Mouse (Mus musculus) right cerebral cortex, postnatal 25 days (tissue): ENCODE data around the gene Zmynd8.
A peak's percentile ranks its signal among the peaks of the same experiment; 100 is the strongest.

Experiments
- DNase-seq: peaks from one replicate; pipeline ENCODE4 v3.0.0; 2022

Gene Zmynd8

DNA sequence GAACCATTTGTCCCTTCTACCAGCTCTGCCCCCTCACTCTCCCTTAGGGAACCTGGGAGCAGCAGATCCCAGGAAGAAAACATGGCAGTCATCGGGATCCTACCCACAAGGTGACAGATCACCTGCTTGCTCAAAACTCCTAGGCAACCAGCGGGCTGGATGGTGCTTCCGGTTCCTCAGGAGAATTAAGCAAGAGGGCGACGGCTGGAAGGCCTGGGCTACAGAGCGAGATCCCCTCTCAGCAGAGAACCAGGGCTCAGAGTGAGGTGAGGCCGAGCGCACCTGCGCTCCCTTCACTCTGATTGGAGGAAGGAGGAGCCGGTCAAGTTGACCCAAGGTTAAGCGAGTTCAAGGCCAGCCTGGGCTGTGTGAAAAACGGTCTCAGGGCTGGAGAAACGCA, 2.6 kb downstream of the Zmynd8 start:
- no peak for DNase-seq

DNA sequence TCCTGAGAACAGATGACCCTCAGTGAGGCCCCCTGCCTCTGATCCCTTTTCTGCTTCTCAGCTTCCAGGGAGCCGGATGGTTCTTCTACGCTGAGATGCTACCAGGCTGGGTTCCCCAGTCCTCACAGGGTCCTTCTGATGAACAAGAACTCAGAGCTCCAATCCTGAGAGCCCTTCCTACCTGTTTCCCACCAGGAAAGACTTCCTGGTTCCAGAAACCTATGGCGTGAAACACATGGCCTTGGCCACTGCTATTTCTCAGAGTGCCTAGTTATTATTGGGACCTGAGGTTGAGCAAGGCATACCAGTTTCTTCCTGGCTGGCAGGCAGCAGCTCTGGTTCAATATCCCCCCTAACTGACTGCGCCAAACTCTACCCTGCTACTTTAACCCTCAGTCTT, 3.1 kb downstream of the Zmynd8 start:
- DNase-seq: no peak

DNA sequence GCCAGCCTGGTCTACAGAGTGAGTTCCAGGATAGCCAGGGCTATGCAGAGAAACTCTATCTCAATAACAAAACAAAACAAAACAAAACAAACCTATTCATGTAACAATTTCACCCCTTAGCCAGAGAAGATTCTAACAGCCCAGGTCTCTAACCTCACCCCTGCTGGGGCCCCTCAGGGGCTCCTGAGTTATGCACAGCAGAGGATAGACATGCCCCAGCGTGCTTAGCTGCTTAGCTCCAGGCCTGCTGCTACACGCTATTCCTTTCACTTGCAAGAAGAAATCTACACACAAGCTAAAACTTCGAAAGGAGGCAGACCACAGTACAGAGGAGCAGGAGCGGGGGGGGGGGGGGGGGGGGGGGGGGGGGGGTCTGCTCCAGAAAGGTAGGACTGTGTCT, 4.3 kb downstream of the Zmynd8 start:
- no peak for DNase-seq

DNA sequence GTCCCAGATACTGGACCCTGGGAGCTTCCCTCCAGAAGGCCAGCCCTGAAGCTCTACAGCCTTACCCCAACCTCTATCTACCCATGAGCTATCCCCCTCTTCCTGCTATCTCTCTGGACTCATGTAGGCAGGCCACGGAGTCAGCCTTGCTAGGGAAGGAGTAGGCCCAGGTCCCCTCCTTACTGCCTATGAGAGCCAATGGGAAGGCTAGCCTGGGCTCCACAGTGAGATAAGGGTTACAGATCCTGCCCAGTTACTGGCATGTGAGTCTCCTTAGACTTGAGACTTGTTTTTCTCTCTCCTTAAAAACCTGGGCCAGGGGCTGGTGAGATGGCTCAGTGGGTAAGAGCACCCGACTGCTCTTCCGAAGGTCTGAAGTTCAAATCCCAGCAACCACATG, 5.6 kb downstream of the Zmynd8 start:
- DNase-seq: no peak

DNA sequence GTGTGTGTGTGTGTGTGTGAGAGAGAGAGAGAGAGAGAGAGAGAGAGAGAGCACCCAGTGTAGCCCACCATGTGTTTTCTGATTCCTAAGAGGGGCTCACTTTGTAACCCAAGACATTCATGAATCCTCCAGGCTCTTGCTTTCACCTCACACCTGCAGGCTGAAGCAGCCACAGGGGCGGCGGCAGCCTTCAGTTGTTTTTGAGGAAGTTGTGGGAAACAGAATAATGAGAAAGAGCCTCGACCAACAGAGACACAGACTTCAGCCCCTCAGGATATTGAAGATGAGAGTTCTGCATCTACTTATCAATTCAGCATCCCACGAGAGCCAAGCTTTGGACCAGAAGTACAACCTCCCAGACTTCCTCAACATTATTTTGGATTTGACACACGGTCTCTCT, 6.2 kb downstream of the Zmynd8 start:
- no peak for DNase-seq

DNA sequence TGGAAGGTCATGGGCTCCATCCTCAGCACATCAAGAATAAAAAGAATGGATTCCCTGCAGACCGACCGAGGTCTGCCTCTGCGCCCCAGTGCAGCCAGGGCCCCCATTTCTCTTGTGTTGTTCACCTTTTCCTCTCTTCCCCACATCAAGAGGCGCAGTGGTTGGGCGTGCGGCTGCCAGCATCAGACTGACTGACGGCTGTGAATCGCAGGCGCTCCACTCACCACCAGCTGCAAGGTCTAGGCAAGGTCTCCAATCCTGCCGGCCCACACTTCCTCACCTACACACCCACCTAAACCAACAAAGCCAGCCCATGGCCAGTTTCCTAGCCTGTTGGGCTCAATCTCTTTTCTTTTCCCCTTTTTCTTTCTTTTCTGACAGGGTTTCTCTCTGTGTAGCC, 8.4 kb downstream of the Zmynd8 start:
- no peak for DNase-seq

DNA sequence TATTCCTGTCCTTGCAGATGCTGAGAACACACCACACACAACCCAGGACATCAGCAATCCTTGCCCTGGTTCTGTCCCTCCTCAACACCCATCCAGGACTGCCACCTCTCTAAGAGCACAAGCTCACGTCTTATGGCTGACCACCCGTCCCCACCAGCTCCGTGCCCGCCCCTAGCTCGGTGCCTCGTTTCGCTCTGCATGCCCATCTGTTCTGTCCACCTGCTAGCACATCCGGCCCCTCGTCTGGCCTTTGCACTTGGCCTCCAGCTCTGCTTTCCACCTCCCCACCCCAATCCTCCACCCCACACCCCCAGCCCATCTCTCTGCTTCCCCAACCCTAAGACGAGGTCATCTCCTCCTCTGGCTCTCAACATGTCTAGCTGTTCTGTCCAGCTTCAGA, 8.9 kb downstream of the Zmynd8 start:
- DNase-seq: no peak

DNA sequence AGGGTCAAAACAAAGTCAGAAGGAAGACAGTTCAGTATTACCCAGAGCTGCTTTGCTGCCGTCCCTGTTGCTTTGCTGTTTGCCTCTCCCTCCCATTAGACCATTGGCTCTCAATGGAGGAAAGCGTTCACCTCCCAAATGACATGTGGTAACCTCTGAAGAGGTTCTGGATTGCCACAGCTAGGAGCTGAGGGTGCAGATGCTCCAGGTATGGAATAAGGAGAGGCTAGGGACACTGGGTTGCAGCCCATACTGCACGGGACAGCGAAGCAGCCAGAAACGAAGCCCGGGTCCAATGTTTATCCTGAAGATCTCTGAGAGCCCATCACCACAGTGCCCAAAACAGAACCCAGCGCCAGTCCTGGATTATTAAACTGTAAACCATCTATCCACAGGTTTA, 9.6 kb downstream of the Zmynd8 start:
- DNase-seq: no peak

DNA sequence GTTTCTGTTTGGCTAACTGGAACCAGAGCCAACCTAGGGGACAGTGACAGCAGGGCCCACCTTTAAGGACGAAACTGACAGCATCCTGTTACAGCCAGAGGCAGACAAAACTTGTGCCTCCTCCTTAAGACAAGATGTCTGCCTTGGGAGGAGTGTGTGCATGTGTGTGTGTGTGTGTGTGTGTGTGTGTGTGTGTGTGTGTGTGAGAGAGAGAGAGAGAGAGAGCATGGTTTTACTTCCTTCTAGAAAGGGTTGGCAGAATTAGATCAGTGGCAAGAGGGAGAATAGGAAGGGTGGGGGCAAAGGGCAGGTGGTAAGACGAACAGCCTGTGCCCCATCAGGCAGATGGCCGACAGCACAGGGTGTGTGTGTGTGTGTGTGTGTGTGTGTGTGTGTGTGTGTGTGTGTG, 10.0 kb downstream of the Zmynd8 start:
- no peak for DNase-seq

DNA sequence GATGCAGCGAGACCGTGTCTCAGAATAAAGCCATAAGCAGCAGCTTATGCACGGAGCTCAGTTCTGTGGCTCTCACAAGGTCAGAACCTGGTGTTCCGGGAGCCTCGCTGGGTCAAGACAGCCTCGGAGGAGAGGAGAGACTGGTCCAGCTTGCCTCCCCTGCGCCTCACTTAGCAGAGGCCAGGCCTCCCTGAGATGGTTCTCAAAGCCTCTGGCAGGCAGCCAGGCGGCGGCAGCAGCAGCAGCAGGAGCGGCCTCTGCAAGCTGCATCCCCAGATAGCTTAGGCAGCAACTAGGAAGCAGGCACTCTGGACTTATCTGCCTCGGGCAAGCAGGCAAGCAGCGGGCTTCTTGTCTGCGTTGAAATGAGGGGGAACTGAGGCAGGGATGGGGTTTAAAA, 10.4 kb downstream of the Zmynd8 start:
- no peak for DNase-seq

DNA sequence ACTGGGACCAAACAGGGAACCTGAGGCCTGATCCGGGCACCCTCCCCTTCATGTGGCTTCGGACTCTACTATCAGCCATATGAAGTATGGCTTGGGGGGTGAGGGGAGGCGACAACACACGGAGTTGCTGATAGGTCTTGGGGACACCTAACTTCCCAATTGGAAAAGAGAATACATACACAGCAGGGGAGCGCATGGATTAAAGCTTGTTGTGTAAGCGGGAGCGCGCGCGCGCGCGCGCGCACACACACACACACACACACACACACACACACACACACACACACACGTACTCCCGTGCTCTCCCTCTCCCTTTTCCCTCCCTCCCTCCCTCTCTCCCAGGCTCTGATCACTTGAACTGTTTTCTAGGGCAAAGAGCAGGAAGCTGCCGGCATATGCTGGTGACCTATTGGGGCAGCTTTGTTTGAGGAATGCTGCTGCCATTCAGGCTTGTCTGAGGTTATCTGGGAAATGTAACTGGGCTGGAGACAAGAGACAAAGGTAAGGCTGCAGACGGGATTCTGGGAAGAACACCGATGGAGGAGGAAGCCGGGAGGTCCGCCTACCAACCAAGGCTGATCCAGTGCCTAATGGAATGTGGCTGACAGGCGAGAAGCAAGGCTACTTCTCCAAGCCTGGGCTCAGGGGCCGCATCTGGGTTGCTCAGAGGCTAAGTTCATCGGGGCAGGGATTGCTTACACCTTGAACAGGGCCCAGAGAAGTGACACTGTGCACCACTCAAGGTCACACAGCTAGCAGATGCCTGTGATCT, 11.8 kb downstream of the Zmynd8 start:
- DNase-seq: no peak

DNA sequence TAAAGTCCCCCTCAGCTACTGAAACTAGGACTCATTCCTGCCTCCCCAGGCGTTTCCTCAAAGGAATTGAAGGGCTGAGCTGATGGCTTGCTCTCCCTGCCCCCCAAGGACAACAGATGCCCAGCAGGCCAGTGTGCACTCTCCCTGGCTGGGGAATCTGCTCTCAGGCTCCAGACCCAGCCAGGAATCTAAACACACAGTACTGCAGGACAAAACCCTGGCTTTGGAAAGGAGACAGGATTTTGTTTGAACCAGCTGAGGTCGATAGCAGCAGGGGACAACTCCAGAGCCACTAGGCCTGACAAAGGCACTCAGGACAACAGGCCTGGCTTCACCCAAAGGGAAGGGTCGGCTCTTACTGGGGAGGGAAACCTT, 12.3 kb downstream of the Zmynd8 start:
- no peak for DNase-seq

DNA sequence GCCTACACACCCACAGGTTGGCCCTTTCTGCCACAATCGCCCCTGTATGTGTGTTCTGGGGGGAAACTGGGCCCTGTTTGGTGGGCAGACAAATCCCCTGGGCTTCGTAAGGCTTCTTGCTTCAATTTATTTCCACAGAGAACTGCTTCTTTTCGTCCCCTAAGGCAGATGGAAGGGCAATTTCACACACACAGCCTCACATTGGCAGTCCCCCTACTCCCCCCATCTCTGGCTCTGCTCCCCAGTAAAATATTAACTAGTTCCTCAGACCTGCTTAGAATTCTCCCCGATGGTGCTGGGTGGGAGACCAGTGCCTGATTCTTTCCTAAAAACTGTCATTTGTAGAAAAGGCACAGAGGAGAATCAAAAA, 12.9 kb downstream of the Zmynd8 start:
- DNase-seq: no peak

DNA sequence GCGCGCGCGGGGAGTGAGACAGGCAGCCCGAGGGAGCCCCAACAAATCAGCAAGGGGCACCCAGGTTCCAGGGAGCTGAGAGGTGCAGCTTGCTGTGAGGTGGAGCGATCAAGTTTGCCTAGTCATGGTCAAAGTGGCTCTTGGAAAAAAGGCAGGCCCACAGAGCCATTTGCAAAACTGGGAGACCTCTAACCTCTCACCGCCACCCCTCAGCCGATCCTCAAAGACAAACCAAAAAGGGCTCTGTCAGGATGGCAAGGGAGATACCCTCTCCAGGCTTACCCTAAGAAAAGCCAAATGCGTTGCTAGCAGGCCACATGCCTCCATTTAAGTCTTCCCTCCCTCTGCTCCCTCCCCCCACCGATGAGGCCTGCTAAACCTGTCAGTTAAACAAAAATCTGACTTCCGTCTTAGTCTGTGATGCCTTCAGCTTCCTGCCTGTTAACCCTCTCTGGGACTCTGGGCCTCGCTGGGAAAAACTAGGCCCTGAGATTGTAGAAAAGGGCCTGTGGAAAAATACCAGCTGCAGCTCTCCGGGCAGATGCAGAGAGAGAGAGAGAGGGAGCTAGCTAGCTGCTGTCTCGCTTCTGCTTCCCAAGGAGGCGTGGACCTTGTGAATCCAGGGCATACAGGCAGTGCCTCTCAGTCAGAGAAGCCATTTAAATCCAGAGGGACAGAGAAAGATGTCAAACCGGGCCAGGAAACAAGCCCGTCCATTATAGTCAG, 13.4 kb downstream of the Zmynd8 start:
- DNase-seq: no peak

DNA sequence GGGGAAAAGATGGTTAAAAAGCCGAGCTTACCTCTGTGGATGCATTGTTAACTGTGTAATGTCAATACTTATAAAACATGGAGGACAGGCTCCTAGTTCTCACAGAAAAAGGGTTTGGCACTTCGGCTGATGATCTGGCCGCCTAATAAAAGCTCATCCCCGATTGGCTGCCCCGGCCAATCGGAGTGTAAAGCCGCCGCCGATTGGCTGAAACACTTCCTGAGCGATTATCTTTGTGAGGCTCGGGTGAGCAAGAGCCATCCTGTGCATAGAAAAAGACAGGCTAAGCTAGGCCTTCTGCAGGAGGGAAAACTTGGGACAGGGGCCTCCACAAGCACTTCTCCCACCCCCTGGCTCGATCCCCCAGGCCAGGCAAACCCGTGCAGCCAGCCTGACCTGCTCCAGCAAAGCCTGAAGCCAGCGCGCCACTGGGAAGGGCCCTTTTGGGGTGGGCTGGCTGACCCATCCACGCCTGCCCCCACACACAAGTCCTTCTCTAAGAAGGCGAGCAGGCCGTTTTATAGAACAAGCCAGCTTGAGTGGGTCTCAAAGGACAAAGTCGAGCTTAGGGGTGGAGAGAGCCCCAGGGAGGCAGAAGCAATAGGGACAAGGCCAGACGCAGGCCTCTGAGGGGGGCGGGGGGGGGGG, 14.1 kb downstream of the Zmynd8 start:
- peak; percentile 98 for DNase-seq

DNA sequence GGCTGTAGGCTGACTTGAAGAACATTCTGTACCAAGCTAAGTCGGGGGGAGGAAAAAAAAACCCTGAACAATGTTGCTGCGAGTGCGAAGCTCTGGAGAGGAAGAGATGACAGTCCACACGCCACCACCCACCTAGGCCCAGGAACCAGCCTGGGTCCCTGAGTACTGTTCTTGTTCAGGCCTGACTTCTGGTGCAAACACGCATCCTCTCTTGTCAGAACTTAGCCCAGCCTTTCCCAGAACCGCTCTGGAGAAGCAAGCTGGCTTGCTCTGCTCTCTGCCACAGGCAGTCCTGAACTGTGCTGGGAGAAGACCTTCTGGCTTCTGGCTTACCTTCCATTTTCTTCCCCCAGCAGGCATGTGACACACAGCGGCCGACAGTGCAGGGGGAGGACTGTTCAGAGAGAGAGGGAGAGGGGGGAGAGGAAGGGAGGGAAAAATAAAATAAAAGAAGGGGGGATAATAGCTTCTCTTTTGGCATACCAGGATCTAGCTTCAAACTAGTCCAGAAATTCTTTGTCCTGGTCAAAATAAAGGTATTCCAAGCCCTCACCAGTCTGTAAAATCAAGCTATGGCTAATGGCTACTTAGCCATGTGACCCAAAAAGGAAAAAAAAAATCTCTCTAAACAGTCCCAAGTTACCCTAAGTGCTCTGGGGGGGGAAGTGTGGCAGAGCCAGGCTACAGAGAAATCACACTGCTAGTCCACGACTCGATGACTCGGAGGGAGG, 14.8 kb downstream of the Zmynd8 start:
- DNase-seq: peak; percentile 68

DNA sequence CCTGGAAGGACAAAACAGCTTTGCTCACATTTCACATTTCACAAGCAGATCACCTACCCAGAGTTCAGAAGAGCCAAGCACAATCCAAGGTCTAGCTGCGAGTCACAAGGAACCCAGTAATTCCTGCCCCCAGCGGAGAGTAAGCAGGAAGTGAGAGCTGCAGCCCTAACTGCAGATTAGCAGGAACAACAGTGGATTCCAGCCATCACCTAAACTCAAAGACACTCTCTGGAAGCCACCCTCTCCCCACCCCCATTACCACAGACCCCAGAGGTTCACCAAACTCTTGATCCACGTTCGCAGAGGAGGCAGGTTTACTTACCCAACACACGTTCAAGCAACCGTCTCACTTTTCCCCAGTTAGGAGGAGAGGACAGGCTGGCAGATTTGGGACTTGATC, 15.8 kb downstream of the Zmynd8 start:
- no peak for DNase-seq

DNA sequence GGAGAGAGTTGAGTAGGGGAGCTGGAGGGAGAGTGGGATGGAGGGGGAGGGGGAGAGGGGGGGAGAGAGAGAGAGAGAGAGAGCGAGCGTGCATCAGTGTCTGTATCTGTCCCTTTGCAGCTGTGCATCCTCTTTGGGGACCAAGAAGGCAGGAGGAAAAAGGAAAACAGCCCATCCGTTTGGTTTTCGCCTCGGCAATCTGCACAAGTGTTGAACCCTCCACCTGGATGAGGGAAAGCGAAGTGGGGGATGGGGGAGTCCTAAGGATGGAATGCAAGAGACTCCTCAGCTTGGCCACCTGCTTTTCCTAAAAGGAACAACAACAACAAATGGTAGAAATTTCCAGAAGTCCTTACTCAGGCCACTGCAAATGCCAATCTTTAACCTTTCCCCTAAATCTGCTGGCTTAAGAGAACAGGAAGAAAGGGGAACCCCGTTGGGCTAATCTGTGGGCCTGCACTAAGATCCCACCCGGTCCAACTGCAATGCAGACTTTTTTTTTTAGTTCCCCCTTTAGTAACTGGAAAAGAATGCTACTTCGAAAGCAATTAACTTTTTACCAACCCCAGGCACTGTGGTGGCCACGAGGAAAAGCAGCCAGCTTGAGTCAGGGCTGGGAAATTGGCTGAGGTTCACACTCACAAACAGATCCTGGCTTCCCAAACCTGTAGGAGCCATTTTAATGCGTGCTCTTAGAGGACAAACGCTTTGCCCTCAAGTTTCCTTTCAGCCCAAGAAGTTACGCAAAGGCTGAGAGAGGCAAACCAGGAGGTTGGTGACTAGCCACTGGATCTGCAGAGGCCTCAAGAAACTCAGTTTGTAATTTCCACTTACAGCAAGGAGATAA, 17.0 kb downstream of the Zmynd8 start:
- no peak for DNase-seq

DNA sequence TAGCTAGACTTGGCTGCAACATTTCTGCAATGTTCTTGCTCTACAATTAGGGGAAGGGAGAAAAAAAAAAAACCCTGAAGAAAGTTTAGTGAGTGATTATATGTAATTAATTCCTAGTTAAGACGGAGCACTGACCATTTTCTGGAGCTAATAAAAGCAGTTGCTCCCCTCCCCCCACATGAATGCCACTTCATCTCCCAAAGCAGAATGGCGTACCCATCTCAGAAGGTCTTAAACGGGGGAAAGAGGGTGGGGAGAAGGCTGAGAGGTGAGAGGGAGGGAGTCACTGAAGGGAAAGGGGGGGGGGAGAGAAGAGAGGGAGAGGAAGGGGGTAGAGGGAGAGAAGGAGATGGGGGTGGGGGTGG, 17.6 kb downstream of the Zmynd8 start:
- no peak for DNase-seq

DNA sequence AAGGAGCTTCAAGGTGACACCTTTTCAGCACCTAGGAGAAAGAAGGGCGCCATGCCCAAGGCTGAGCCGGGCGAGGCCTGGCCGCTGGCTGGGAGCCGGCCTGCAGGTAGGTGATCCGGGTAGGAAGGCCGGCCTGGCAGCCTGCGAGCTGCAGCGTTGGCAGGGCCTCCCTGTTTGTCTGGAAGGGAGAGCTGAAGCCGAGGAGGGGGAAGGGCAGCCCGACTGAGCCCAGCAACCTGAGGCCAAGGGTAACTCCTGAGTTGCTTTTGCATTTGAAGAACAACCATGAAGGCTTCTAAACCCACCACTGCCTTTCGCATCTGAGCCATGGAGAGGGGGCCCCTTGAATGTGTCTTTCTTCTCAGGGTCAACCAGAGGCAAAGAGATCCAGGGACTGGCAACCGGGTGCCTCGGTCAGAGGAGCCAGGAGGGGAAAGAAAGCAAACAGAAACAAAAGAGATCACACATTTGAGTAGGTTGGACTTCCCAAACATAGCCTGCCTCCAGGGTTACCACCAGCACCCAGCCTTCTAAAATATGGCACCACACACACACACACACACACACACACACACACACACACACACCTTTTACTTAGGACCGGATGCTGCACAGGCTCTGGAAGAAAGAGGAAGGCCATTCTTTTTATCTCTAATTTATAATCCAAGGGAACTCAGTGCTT, 18.2 kb downstream of the Zmynd8 start:
- no peak for DNase-seq

DNA sequence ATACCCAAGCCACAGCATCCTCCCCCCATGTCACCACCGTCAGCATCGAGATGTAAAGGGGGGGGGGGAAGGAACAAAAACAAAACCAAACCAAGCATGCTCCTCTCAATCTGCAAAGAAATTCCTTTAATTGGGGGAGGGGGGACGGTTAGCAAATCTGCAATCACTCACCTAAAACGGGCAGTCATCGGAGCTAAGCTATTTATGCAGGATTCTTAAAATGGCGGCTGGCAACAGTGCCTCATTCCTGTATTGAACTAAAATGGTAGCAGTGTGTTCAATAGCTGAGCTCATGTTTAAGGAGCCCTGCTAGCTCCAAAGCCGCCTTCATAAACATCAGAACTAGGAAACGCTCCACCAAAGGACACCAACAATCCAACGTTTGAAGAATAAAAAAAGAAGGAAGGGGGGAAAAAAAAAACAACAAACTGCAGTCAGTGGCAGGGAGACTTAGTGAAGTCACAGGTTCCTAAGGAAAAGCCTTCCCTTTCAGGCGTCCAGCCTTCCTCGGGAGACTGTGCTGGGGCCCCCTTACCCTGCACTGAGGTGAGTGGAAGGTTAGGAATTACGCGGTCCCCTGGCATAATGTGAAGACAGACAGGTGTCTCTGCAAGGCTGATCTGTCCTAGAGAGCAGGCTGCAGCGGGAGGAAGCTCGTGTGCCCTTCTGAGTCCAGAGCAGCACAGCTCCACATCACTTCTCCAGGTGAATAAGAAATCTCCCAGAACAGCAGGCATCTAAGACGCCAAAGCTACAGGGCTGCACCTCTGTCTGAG, 19.2 kb downstream of the Zmynd8 start:
- DNase-seq: no peak
